In genomic region chr11:22617204-22617874, GRCm38 (mm10) we compare ENCODE assay signal across 8 mouse cellular contexts.
DNase-seq lines count a peak whose midpoint lies in the region; ATAC-seq lines count a peak whose summit lies in the region.

No protein-coding gene starts in this region.

- DNase-seq in MEL-GATA-1-ER (ENCODE audit: extremely low read depth, low read depth): peak; percentile 36
- peak; percentile 81 for DNase-seq in cerebellum, adult 8-10 months
- peak; percentile 34 to 93 for DNase-seq in frontal cortex, adult 2 months (ENCODE audit: extremely low spot score in 1 of 2, low spot score in 1 of 2)
- peak; percentile 89 for DNase-seq in hindbrain, embryonic 11.5 days (ENCODE audit: low spot score)
- peak; percentile 83 to 86 for DNase-seq in layer of hippocampus, postnatal 14 days (ENCODE audit: low spot score in 2 of 2)
- DNase-seq in lung, postnatal 10 days: peak; percentile 92
- DNase-seq in ovary, postnatal 14 days (ENCODE audit: low spot score): peak; percentile 91
- peak; percentile 87 for DNase-seq in thymus, postnatal 14 days

- ATAC-seq in hindbrain, embryonic 11.5 days (ENCODE audit: low FRiP score): peak; percentile 90

- no peaks in the 10 kb centered on the region for H3K4me1 ChIP-seq in hindbrain, embryonic 11.5 days (replicated peaks; ENCODE audit: control insufficient read depth, insufficient read depth, low read length)

- H3K4me2 ChIP-seq in hindbrain, embryonic 11.5 days (replicated peaks; ENCODE audit: low read depth, low read length): peak overlapping the region; percentile 32

- no peaks in the 10 kb centered on the region for H3K27me3 ChIP-seq in hindbrain, embryonic 11.5 days (ENCODE audit: control insufficient read depth, insufficient read depth, low read length)

- H3K9me3 ChIP-seq in hindbrain, embryonic 11.5 days (ENCODE audit: control insufficient read depth, low read length): no peaks in the 10 kb centered on the region

- WGBS in hindbrain, embryonic 11.5 days: 17% methylated on average over 21 of the region's 21 CpGs

- no peaks in the 10 kb centered on the region for H3K36me3 ChIP-seq in hindbrain, embryonic 11.5 days (ENCODE audit: control insufficient read depth, insufficient read depth, low read length)

- no peak overlapping the region for H3K27ac ChIP-seq in hindbrain, embryonic 11.5 days (ENCODE audit: low read depth, low read length)

- H3K4me3 ChIP-seq in hindbrain, embryonic 11.5 days (ENCODE audit: low read depth, low read length): peak overlapping the region; percentile 9; the same call in 1 of the 2 replicates

- peak overlapping the region; percentile 37; the same call in 1 of the 2 replicates for H3K9ac ChIP-seq in hindbrain, embryonic 11.5 days (ENCODE audit: low read depth, low read length)

Comparison
In these comparisons a context has a peak if more than half of its experiments do, and no peak if none do; other contexts are left out.
1. DNase-seq: peak in every context shown above with its lines; median percentile 92 in lung, postnatal 10 days; 91 in ovary, postnatal 14 days; 89 in hindbrain, embryonic 11.5 days; 87 in thymus, postnatal 14 days; 84 in layer of hippocampus, postnatal 14 days; 81 in cerebellum, adult 8-10 months; 64 in frontal cortex, adult 2 months; 36 in MEL-GATA-1-ER.